Mouse (Mus musculus): Measurements from ENCODE around the gene Gspt2. TPM values are rescaled to one million over a fixed set of nuclear protein-coding genes. Genes with fewer than 3 reads are reported as not detected.
A peak's percentile ranks its signal among the peaks of the same experiment; 100 is the strongest.
"Not testable (repeated sequence)": the region's sequence is repeated elsewhere in the genome, so short reads cannot be mapped to it uniquely, and the experiment has no call there.

The Gspt2 gene
- 4.5 and 5.1 TPM in 2 replicates for polyA plus RNA-seq (2016; fragmentation: Nextera tagmentation; extraction: Ambion mirVana)

DNA sequence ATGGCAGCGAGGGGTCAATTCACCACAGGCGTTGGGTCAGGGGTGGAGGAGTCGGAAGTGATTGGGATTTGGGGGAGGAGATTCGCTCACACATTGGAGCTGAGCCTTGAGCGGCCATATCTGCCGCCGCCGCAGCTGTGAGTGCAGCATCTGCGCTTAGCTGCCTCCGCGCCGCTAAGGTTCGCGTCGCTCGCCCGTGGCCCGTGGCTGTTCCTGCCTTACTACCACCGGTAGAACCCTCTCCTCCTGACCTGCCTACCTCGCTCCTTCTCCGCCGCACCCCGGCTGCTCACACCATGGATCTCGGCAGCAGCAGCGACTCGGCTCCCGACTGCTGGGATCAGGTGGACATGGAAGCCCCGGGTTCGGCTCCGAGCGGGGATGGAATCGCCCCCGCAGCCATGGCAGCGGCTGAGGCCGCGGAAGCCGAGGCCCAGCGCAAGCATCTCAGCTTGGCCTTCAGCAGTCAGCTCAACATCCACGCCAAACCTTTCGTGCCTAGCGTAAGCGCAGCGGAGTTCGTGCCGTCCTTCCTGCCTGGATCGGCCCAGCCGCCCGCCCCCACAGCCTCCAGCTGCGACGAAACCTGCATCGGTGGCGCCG, at the start of gene Gspt2:
Gspt2 (plus strand) TSS at position 109 of the 603 bp plus-strand sequence.
- Histone ChIP-seq H3K36me3 (no peaks in the 10 kb centered on the region), H3K9ac (peak within 1 kb of the TSS; percentile 82), H3K4me3 (peak within 1 kb of the TSS; percentile 70), H3K4me1 (replicated peaks) (0 out of 2 replicates have a peak, but pooled peaks cover 4% of the 10 kb centered on the region), H3K27ac (ENCODE audit: poor library complexity, severe bottlenecking) (no peak within 1 kb of the TSS), H3K27me3 (replicated peaks) (0 out of 2 replicates have a peak, but pooled peaks cover 3% of the 10 kb centered on the region), H3K9me3 (replicated peaks) (no peaks in the 10 kb centered on the region), H3K4me2 (peak within 1 kb of the TSS; percentile 76)
- 12% methylated on average over 53 of the region's 53 CpGs for WGBS
- ATAC-seq (ENCODE audit: insufficient number of reproducible peaks, low FRiP score), result no peak

DNA sequence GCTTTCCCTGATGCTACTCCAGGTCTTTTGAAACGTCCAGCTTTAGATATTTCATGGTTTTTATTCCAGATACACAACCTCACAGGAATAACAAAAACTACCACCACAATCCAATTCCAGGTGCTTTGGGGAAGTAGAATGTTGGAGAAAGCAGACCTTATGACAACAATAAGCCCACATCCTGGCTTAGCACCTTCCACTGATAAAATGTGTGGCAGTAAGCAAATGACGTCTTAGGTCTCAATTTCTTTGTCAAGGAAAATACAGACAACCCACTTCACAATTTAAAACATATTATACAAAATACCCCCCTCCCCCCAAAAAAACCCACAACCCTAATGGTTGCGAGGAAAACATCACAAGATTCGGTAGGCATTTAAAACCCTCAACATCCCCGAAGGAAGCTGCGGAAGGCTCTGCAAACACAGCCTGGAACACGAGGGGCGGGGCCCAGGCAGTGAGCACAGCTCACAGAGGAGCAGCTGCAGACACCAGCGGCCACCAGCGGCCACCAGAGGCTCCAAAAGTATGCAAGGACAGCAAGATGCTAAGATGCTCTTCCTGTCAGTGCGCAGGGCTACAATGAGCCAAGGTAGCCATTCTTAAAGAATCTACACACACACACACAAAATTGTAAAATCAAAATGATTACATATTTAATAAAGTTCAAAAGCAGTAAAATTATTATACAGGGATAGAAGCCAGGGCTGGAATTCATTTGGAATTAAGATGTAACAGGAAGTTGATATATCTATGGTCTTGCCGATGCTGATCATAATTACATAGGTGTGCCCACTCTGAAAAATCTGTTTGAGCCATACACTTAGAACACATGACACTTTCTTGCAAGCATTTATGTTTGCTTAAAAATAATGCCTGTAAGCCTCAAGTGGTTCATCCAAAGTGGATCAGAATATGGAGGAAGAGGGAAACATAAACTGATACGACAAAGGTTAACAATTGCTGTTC, 10.8 kb upstream of the Gspt2 start:
- Histone ChIP-seq H3K4me2 (peak overlapping the region; percentile 44), H3K27me3 (replicated peaks) (no peaks in the 10 kb centered on the region), H3K9ac (no peak overlapping the region), H3K4me3 (no peak overlapping the region), H3K4me1 (replicated peaks) (no peaks in the 10 kb centered on the region), H3K36me3 (no peaks in the 10 kb centered on the region), H3K27ac (ENCODE audit: poor library complexity, severe bottlenecking) (no peak overlapping the region), H3K9me3 (replicated peaks) (no peaks in the 10 kb centered on the region)
- no peak for ATAC-seq (ENCODE audit: insufficient number of reproducible peaks, low FRiP score)
- 34% methylated on average over 13 of the region's 13 CpGs for WGBS

DNA sequence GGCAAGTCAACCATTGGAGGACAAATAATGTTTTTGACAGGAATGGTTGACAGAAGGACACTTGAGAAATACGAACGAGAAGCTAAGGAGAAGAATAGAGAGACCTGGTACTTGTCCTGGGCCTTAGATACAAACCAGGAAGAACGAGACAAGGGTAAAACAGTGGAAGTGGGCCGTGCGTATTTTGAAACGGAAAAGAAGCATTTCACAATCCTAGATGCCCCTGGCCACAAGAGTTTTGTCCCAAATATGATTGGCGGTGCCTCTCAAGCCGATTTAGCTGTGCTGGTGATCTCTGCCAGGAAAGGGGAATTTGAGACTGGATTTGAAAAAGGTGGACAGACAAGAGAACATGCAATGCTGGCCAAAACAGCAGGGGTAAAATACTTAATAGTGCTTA, 1.0 kb downstream of the Gspt2 start:
- Histone ChIP-seq H3K4me2 (peak overlapping the region; percentile 76), H3K36me3 (no peaks in the 10 kb centered on the region), H3K27ac (ENCODE audit: poor library complexity, severe bottlenecking) (no peak overlapping the region), H3K4me1 (replicated peaks) (0 out of 2 replicates have a peak, but pooled peaks cover 4% of the 10 kb centered on the region), H3K4me3 (peak overlapping the region; percentile 70), H3K9me3 (replicated peaks) (no peaks in the 10 kb centered on the region), H3K9ac (peak overlapping the region; percentile 82; the same call in 1 of the 2 replicates), H3K27me3 (replicated peaks) (0 out of 2 replicates have a peak, but pooled peaks cover 3% of the 10 kb centered on the region)
- no peak for ATAC-seq (ENCODE audit: insufficient number of reproducible peaks, low FRiP score)
- WGBS, result 75% methylated on average over 8 of the region's 8 CpGs

DNA sequence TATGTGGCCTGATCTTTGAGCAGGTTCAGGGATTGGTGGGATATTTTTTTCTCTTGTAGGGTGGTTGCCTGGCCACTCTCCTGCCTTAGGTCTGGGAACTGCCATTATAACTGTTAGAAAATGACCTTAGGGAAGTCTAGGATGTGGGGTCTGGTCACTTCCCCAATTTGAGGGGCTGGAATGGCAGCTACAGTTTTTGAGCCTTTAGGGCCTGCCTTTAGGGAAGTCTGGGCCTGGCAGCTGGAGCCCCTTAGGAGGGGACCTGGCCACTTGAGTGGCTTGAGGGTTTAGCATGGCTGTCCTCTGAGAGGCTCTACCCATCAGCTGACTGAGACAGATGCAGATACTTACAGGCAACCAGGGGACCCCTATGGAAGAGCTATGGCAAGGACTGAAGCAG, 12.7 kb downstream of the Gspt2 start:
- H3K9ac ChIP-seq, result no peak overlapping the region
- H3K4me3 ChIP-seq, result no peak overlapping the region
- 0 out of 2 replicates have a peak, but pooled peaks cover 1% of the 10 kb centered on the region for H3K36me3 ChIP-seq
- H3K9me3 ChIP-seq (replicated peaks), result no peaks in the 10 kb centered on the region
- no peak overlapping the region for H3K27ac ChIP-seq (ENCODE audit: poor library complexity, severe bottlenecking)
- H3K4me2 ChIP-seq, result no peak overlapping the region
- no peaks in the 10 kb centered on the region for H3K4me1 ChIP-seq (replicated peaks)
- no peak for ATAC-seq (ENCODE audit: insufficient number of reproducible peaks, low FRiP score)
- H3K27me3 ChIP-seq (replicated peaks), result no peaks in the 10 kb centered on the region; the same call in 1 of the 2 replicates

DNA sequence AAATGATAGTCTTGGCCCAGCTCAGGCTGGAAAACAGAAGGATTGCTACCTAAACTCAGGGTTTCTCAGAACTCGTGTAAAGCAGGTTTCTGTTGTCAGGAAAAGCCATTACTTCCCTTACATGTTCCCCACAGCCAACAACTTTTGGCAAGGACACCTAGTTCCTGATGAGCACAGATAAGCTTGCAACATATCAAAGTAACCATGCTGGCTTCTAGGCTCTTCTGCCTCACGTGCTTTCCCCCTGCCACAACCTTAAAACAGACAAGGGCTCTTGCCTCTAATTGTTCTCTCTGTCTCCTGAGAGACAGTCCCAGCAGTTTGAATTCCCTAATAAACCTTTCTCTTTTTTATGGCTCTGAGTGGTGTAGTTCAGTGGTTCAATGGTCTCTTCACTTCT, 21.9 kb downstream of the Gspt2 start:
- no peak overlapping the region for H3K4me3 ChIP-seq
- WGBS, result 50% methylated on average over 2 of the region's 2 CpGs
- no peaks in the 10 kb centered on the region for H3K36me3 ChIP-seq
- no peak overlapping the region for H3K4me2 ChIP-seq
- H3K27me3 ChIP-seq (replicated peaks), result no peaks in the 10 kb centered on the region
- H3K9me3 ChIP-seq (replicated peaks), result no peaks in the 10 kb centered on the region
- no peak overlapping the region for H3K27ac ChIP-seq (ENCODE audit: poor library complexity, severe bottlenecking)
- ATAC-seq (ENCODE audit: insufficient number of reproducible peaks, low FRiP score), result no peak
- H3K4me1 ChIP-seq (replicated peaks), result no peaks in the 10 kb centered on the region
- no peak overlapping the region for H3K9ac ChIP-seq

DNA sequence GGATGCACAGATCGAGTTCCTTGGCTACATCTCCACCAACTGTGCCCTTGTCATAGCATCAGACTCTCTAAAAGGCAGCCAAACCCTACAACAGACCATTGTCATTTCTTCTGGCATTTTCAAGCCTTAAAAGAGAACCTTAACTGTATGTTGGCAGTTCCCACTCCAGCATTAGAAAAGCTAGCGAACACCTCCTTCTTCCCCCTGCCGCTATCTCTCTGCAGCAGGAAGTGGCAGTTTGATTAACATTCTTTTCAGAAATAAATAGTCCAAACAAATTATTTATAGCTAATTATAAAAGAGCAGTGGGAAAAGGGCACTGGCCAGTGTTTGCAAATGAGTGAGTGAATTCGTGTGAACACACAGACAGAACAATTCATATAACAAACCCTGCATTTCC, 34.9 kb downstream of the Gspt2 start:
- H3K27me3 ChIP-seq (replicated peaks), result no peaks in the 10 kb centered on the region
- no peaks in the 10 kb centered on the region for H3K9me3 ChIP-seq (replicated peaks)
- H3K9ac ChIP-seq, result no peak overlapping the region
- 72% methylated on average over 4 of the region's 4 CpGs for WGBS
- no peaks in the 10 kb centered on the region for H3K36me3 ChIP-seq
- H3K4me2 ChIP-seq, result no peak overlapping the region
- no peaks in the 10 kb centered on the region for H3K4me1 ChIP-seq (replicated peaks)
- no peak for ATAC-seq (ENCODE audit: insufficient number of reproducible peaks, low FRiP score)
- no peak overlapping the region for H3K4me3 ChIP-seq
- H3K27ac ChIP-seq (ENCODE audit: poor library complexity, severe bottlenecking), result no peak overlapping the region

DNA sequence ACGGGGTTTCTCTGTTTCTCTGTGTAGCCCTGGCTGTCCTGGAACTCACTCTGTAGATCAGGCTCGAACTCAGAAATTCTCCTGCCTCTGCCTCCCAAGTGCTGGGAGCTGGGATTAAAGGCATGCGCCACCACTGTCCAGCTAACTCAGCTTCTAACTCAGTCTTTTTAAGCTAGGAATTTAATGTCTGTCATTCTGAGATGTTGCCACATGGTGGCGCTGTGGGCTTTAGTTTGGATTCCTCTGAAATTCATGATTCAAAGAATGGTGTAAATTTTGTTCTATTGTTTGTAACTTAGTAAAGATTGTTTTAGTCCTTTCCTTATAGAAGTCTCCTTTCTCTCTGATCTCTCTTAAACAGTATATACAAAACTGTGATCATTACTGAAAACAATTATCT, 39.1 kb downstream of the Gspt2 start:
- Histone ChIP-seq H3K9ac (no peak overlapping the region), H3K4me1 (replicated peaks) (no peaks in the 10 kb centered on the region), H3K9me3 (replicated peaks) (no peaks in the 10 kb centered on the region), H3K27me3 (replicated peaks) (no peaks in the 10 kb centered on the region), H3K36me3 (no peaks in the 10 kb centered on the region), H3K4me2 (no peak overlapping the region), H3K4me3 (no peak overlapping the region), H3K27ac (ENCODE audit: poor library complexity, severe bottlenecking) (no peak overlapping the region)
- no peak for ATAC-seq (ENCODE audit: insufficient number of reproducible peaks, low FRiP score)
- WGBS, result 47% methylated on average over 4 of the region's 4 CpGs

DNA sequence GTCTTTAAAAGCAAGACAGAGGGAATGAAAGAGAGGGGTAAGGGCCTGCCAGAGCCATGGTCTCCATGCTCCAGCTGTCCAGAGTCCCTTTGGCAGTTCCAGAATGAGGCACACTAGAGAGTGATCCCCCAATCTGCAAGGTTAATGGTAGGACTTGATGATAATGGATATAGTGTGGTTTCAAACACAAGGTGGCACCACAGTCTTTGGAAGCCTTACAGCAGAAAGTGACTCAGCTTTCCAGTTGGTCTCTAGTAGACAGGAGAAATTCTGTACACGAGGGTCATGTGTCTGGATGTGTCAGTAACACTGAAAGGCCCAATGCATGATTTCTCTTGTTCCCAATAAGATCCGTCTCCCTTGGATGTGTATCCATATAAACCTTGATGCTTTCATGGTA, 45.7 kb downstream of the Gspt2 start:
- not testable (repeated sequence) for H3K27me3 ChIP-seq (replicated peaks); H3K9me3 ChIP-seq (replicated peaks); H3K4me3 ChIP-seq; H3K36me3 ChIP-seq; H3K4me1 ChIP-seq (replicated peaks); H3K9ac ChIP-seq; H3K4me2 ChIP-seq; H3K27ac ChIP-seq (ENCODE audit: poor library complexity, severe bottlenecking); ATAC-seq (ENCODE audit: insufficient number of reproducible peaks, low FRiP score)
- WGBS, result no CpG with 5 or more reads among the region's 2 CpGs

DNA sequence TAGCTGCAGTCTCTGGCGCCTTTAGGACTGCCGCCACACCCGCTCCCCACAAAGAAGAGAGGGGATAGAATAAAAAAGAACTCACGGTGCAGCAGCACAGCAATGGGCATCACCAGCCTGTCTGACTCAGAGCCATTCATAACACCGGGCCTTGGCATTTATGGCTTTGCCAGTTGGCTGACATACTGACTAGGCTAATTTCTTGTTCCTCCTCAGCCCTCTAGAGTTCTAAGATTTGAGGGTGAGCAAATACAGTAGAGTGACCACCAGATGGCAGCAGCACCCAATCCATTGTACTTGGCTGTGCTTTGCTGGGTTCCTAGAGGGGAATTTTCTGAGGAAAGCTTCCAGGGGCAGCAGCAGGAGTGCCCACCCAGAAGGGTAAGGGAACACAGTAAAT, 53.7 kb downstream of the Gspt2 start:
- H3K27me3 ChIP-seq (replicated peaks); H3K4me1 ChIP-seq (replicated peaks); H3K9me3 ChIP-seq (replicated peaks); H3K4me3 ChIP-seq; H3K36me3 ChIP-seq; ATAC-seq (ENCODE audit: insufficient number of reproducible peaks, low FRiP score); H3K4me2 ChIP-seq; H3K27ac ChIP-seq (ENCODE audit: poor library complexity, severe bottlenecking); H3K9ac ChIP-seq: not testable (repeated sequence)
- 81% methylated on average over 5 of the region's 5 CpGs for WGBS

Data from heart, embryonic 12.5 days (tissue).